Mouse (Mus musculus) lung, adult 2 months (tissue): ENCODE measurements around the gene Tmcc1. TPM values are rescaled to one million over a fixed set of nuclear protein-coding genes. Genes with fewer than 3 reads are reported as not detected.
"Not testable (repeated sequence)": the region's sequence is repeated elsewhere in the genome, so short reads cannot be mapped to it uniquely, and the experiment has no call there.

Experiments
- DNase-seq: peaks from one replicate; pipeline ENCODE4 v3.0.0; 2022
- H3K4me1 ChIP-seq: fragments of 200-500 bp; 2 replicates; pipeline ENCODE4 v1.6.1; 2011; ENCODE audit warnings: low read length; ENCODE audit not compliant: control insufficient read depth, insufficient read depth
- H3K4me3 ChIP-seq: fragments of 200-500 bp; replicated peaks from 2 replicates; pipeline ENCODE3; 2011; ENCODE audit warnings: low read depth, mild to moderate bottlenecking, control low read depth, low read length; ENCODE audit errors: extremely low read depth
- CTCF ChIP-seq: fragments of 200-500 bp; IDR thresholded peaks from 2 replicates; pipeline ENCODE4 v1.5.1; 2011; ENCODE audit warnings: mild to moderate bottlenecking, low read length, control low read depth; ENCODE audit not compliant: insufficient read depth
- POLR2A ChIP-seq: fragments of 200-500 bp; IDR thresholded peaks from 2 replicates; pipeline ENCODE4 v1.6.1; 2011; ENCODE audit warnings: low read depth, mild to moderate bottlenecking, control low read depth, low read length, borderline replicate concordance; ENCODE audit errors: extremely low read depth
- WGBS: fragments of 180-500 bp; shearing (Covaris S2); methylation state at CpG from one replicate; pipeline ENCODE4 v1.1.7; 2018; 5-methylcytosine and 5-hydroxymethylcytosine counted together
- polyA plus RNA-seq: library from polyadenylated mRNA; depleted of rRNA; stranded (reverse); fragments of >200 nt; gene quantifications from 2 replicates; pipeline ENCODE4 v1.2.3, GENCODE M21; 2012; rRNA removed

Gene Tmcc1
- 10.5 and 16.0 TPM in 2 replicates for polyA plus RNA-seq

DNA sequence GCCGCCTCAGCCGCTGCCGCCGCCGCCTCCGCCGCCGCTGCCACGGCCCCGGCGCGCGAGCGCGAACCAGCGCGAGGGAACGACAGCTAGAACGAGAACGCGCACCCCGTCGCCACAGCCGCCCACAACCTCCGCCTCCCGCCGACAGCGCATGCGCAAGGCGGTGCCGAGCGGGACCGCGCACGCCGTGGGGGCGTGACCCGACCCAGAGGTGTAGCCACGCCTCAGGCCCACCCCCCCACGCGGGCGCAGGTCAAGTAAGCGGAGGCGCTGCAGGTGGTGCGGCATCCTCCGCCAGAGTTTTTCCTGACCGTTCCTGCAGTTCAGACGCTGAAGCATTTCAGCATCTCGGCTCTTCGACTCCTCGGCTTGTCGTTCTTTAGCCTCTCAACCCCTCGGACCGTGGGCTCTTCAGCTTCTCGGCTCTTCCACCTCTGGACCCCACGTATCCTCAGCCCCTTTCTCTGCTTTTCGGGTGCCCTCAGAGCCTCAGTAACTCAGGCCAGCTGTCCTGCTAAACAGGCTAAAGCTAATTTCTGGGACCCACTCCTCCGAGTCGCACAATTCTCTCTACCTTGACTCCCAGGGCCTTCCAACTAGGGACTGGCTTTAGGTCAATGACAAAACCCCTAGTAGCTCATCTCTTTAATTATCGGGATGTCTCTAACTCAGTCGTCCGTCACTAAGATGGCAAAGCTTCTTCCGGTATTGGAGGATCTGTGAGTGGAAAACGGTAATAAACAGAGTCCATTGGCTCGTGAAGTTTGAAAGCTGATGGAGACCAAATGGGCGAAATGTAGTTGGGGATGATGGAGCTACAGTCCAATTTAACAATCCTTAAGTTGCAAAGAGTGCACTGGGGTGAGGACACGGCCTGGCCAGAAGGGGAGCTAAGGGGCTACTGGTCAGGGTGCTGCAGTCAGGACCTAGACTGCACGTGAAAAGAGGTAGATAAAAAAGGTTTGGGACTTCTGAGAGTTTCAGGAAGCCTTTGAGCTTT, at the start of gene Tmcc1:
Gene Tmcc1, minus strand, starts transcription at position 93 of the 1,000 bp plus-strand sequence.
- peak; percentile 60; the same call in 1 of the 2 replicates for TF ChIP-seq POLR2A
- TF ChIP-seq CTCF = no peak
- Histone ChIP-seq H3K4me3 (peak within 1 kb of the TSS; percentile 87), H3K4me1 (peaks cover 2% of the 10 kb centered on the region)
- WGBS = 3% methylated on average over 64 of the region's 68 CpGs
- DNase-seq = peak; percentile 99

DNA sequence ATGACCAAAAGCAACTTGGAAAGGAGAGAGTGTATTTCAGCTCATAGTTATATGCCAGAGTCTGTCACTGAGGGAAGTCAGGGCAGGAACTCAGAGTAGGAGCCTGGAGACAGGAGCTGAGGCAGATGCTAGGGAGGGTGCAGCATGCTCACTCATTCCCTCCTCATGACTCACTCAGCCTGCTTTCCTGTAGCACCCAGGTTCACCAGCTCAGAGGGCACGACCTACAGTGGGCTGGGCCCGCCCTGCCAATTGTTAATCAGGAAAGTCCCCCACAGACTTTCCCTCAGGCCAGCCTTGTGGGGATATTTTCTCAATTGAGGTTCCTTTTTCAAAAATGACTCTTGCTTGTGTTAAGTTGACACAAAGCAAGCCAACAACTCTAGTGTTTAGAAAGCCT, 47.1 kb upstream of the Tmcc1 start:
- Histone ChIP-seq H3K4me1 (no peaks in the 10 kb centered on the region), H3K4me3 (no peak overlapping the region)
- 77% methylated on average over 2 of the region's 2 CpGs for WGBS
- TF ChIP-seq POLR2A = no peak
- no peak for TF ChIP-seq CTCF
- no peak for DNase-seq

DNA sequence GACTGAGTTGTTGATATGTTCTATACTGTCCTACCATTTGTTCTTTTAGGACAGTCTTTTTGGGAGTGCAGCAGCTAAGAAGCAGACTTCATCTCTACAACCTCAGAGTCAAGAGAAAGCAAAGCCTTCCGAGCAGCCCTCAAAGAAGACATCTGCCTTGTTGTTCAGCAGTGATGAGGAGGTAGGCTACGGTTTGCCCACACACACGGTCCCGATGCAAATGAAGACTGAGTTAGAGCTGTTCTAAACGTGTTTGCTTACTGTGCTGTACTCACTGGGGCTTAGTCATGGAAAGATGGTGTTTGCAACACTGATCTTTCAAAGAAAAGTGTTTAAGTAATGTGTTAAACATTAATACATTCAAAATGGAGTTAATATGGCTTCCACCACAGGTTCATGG, 44.8 kb upstream of the Tmcc1 start:
- 88% methylated on average over 5 of the region's 5 CpGs for WGBS
- TF ChIP-seq CTCF = no peak
- TF ChIP-seq POLR2A = no peak
- Histone ChIP-seq H3K4me3 (no peak overlapping the region), H3K4me1 (no peaks in the 10 kb centered on the region)
- DNase-seq = no peak

DNA sequence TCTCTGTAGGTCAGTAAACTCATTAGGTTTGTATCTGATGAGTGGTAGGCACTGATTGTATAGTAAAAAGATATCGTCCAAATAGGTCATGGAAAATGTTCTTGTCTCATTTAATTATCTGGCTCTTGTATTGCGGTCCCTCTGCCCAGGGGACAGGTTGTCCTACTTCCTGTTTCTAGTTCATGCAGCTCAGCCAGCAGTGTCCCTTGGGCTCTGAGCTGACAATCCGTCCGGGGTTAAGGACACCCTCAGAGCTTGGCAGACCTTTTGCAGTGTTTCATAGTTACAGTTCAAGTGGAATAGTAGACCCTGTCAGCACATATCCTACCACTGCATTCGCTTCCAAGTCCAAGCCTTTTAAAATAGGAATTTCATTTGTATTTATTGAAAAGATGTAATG, 42.0 kb upstream of the Tmcc1 start:
- Histone ChIP-seq H3K4me3 (no peak overlapping the region), H3K4me1 (no peaks in the 10 kb centered on the region)
- TF ChIP-seq CTCF (no peak), POLR2A (no peak)
- DNase-seq = no peak
- WGBS = 89% methylated on average over 5 of the region's 5 CpGs

DNA sequence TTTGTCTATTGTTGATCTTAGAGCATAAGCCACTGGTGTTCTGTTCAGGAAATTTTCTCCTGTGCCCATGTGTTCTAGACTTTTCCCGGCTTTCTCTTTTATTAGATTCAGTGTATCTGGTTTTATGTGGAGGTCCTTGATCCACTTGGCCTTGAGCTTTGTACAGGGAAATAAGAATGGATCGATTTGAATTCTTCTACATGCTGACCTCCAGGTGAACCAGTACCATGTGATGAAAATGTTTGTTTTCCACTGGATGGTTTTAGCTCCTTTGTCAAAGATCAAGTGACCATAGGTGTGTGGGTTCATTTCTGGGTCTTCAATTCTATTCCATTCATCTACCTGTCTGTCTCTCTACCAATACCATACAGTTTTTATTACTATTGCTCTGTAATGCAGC, 41.5 kb upstream of the Tmcc1 start:
- WGBS = 88% methylated on average over 2 of the region's 2 CpGs
- DNase-seq = not testable (repeated sequence)

DNA sequence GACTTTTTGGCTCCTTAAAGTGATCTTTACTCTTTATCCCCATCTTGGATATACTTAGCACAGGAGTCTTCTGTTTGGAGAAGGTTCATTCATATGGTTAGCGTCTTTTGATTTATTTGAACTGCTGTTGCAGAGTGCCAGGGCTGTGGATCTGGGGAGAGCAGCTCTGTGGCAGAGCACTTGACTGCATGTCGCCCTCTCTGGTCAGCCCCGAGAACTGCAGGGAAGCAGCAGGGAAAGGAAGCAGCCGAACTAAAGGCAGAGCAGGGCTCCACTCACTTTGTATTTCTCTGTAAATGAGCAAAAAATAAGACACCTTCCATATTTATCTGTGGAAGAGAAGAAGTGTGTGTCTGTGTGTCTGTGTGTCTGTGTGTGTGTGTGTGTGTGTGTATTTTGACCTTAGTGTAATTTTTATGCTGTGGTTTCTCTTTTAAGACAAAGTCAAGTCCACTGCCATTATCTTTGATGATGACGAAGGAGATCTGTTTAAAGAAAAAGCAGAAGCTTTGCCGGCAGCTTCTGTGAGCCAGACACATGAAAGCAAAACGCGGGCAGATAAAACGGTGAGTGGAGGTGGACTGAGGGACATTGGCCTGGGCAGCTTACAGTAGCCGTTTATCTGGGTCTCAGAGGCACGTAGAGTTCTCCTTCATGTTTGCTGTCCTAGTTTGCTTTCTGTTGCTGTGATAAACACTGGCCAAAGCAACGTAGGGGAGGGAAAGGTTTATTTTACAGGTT, 35.7 kb upstream of the Tmcc1 start:
- DNase-seq = peak; percentile 64
- TF ChIP-seq CTCF (peak; percentile 98), POLR2A (no peak)
- 54% methylated on average over 12 of the region's 12 CpGs for WGBS
- Histone ChIP-seq H3K4me1 (no peaks in the 10 kb centered on the region), H3K4me3 (no peak overlapping the region)

More for the DNA sequence above, 41.5 kb upstream of the Tmcc1 start:
- H3K4me3 ChIP-seq, H3K4me1 ChIP-seq: not testable (repeated sequence)

DNA sequence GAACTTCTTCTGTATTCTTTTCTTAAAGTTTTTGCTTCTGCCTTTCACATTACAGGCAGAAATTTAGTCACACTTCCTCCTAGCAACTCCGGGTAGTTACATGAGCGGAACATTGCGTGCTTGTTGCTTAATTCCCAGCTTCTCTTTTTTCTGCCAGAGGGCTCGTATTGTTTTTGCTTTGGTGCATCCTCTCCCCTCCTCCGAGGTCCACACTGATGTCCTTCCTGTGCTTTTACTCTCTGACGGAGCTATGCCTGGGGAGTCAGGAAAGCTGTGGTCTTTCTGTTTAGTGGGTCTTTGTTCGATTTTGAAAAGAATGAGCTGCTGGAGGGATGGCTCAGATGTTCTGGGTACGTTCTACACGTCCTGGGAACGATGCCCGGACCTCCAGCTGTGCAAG, 34.5 kb upstream of the Tmcc1 start:
- no peak for DNase-seq
- no peak for TF ChIP-seq POLR2A
- Histone ChIP-seq H3K4me3 (no peak overlapping the region), H3K4me1 (no peaks in the 10 kb centered on the region)
- WGBS = 67% methylated on average over 11 of the region's 11 CpGs

DNA sequence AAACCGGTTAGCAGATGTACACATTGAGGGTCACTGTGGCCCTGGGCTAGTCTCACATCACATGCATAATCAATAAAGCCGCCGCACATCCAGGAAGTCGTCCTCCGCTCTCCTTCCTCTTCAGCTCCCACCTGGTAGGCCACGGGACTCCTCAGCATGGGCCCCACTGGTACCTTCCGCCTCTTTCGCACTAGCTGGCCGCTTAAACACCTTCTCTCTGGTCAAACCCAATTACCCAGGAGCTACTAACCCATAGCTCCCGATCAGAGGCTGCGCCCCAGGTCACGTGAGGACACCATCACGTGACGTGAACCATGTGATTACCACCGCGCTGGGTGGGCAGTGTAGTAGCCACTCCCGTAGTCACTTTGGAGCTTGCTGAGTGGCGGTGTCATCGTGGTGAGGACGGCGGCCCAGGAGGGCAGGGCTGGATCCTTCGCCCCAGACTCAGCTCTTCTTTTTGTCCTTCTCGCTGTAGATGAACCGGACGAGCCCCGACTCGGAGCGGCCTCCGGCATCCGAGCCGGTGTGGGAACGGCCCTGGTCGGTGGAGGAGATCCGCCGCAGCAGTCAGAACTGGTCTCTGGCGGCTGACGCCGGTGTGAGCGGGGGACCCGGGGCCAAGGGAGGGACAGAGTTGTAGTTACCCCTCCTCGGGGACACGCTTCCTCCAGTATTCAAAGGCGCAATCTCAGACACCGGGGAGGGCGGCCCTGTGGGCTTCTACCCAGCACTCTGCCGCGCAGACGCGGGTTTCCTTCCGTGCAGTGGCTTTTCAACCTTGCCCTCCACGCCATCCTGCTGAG, 14.6 kb upstream of the Tmcc1 start, which contains the start of gene Washc2:
Gene Washc2, plus strand, starts transcription at position 310 of the 806 bp plus-strand sequence.
- DNase-seq = peak; percentile 94
- no peak for TF ChIP-seq CTCF
- TF ChIP-seq POLR2A = peak; percentile 93; the same call in 1 of the 2 replicates
- H3K4me1 ChIP-seq = peaks cover 5% of the 10 kb centered on the region
- under 1% methylated on average over 51 of the region's 51 CpGs for WGBS
- peak within 1 kb of the TSS; percentile 99 for H3K4me3 ChIP-seq

DNA sequence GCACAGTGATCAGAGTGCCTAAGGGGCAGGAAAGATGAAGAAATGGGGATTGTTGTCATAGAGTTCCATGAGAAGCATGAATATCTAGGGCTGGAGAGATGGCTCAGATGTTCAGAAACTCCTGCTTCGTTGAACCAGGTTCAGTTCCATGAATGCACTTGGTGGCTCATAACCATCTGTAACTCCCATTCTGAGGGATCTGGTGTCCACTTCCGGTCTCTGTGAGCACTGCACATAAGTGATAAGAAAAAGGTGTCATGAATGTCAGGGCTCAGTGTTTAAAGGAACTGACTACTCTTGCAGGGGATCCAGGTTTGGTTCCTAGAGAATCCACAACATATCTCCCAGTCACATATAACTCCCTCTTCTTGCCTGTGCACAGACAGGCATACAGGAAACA, 6.4 kb upstream of the Tmcc1 start:
- DNase-seq = no peak
- TF ChIP-seq CTCF (no peak), POLR2A (no peak)
- 52% methylated on average over 2 of the region's 2 CpGs for WGBS
- H3K4me1 ChIP-seq = no peaks in the 10 kb centered on the region
- H3K4me3 ChIP-seq = no peak overlapping the region
